Mouse (Mus musculus): Measurements from ENCODE around the gene Hdac9. TPM values are rescaled to one million over a fixed set of nuclear protein-coding genes. Genes with fewer than 3 reads are reported as not detected.

Hdac9 gene
- polyA plus RNA-seq, 1 experiment from 2014 or later, result 1.6 TPM

GRCm38 (mm10) chr12:34776170-34776569 lies 140.7 kb downstream of the Hdac9 start:
- Histone ChIP-seq H3K4me1 (ENCODE audit: control insufficient read depth, low read depth, low read length) (no peaks in the 10 kb centered on the region), H3K9me3 (replicated peaks; ENCODE audit: control insufficient read depth, low read length) (no peaks in the 10 kb centered on the region), H3K9ac (ENCODE audit: low read depth, low read length) (no peak overlapping the region), H3K27ac (ENCODE audit: low read length) (no peak overlapping the region), H3K4me2 (ENCODE audit: low read depth, low read length) (no peak overlapping the region), H3K4me3 (ENCODE audit: low read depth, low read length) (no peak overlapping the region), H3K27me3 (ENCODE audit: control insufficient read depth, insufficient read depth, low read depth, low read length) (no peaks in the 10 kb centered on the region), H3K36me3 (ENCODE audit: control insufficient read depth, insufficient read depth) (no peaks in the 10 kb centered on the region)
- no peak for ATAC-seq (ENCODE audit: low read depth)
- 54% methylated on average over 3 of the region's 3 CpGs for WGBS (ENCODE audit: insufficient replicate concordance)

GRCm38 (mm10) chr12:34774071-34774470 lies 142.8 kb downstream of the Hdac9 start:
- no peak for ATAC-seq (ENCODE audit: low read depth)
- no peaks in the 10 kb centered on the region for H3K27me3 ChIP-seq (ENCODE audit: control insufficient read depth, insufficient read depth, low read depth, low read length)
- no peak overlapping the region for H3K4me2 ChIP-seq (ENCODE audit: low read depth, low read length)
- 57% methylated on average over 5 of the region's 5 CpGs for WGBS (ENCODE audit: insufficient replicate concordance)
- H3K27ac ChIP-seq (ENCODE audit: low read length), result no peak overlapping the region
- H3K4me3 ChIP-seq (ENCODE audit: low read depth, low read length), result no peak overlapping the region
- no peak overlapping the region for H3K9ac ChIP-seq (ENCODE audit: low read depth, low read length)
- no peaks in the 10 kb centered on the region for H3K9me3 ChIP-seq (replicated peaks; ENCODE audit: control insufficient read depth, low read length)
- no peaks in the 10 kb centered on the region for H3K4me1 ChIP-seq (ENCODE audit: control insufficient read depth, low read depth, low read length)
- no peaks in the 10 kb centered on the region for H3K36me3 ChIP-seq (ENCODE audit: control insufficient read depth, insufficient read depth)

DNA sequence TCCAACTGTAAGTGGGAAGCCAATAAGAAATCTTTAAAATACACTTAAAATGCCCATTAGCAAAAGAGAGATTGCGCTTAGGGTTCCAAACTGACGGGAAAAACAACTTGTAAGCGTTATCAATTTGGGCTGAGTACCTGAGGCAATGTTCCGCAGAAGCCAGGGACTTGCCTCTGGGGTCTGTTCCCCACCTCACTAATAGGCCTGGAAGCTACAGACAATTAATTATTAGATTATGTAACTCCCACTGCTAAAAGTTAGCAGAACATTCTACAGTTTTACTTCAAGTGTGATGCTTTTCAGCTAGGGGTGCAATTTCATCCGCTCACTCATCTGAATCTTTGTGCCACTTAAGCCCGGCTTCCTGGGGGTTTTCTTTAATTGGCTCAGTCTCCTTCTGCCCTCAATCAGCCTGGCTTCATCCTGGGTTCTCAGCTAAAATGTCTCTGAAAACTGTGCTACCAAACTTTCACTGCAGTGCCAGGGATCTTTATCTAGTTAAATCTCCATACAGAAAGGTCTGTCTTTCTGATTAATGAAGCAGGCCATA lies 149.6 kb downstream of the Hdac9 start:
- no peak overlapping the region for H3K4me2 ChIP-seq (ENCODE audit: low read depth, low read length)
- WGBS (ENCODE audit: insufficient replicate concordance), result 69% methylated on average over 6 of the region's 6 CpGs
- no peaks in the 10 kb centered on the region for H3K4me1 ChIP-seq (ENCODE audit: control insufficient read depth, low read depth, low read length)
- no peaks in the 10 kb centered on the region for H3K27me3 ChIP-seq (ENCODE audit: control insufficient read depth, insufficient read depth, low read depth, low read length)
- H3K27ac ChIP-seq (ENCODE audit: low read length), result no peak overlapping the region
- no peak overlapping the region for H3K4me3 ChIP-seq (ENCODE audit: low read depth, low read length)
- no peak for ATAC-seq (ENCODE audit: low read depth)
- H3K9ac ChIP-seq (ENCODE audit: low read depth, low read length), result no peak overlapping the region
- H3K36me3 ChIP-seq (ENCODE audit: control insufficient read depth, insufficient read depth), result no peaks in the 10 kb centered on the region
- no peaks in the 10 kb centered on the region for H3K9me3 ChIP-seq (replicated peaks; ENCODE audit: control insufficient read depth, low read length)

- Histone ChIP-seq H3K4me3 (ENCODE audit: low read depth, low read length) (no peak overlapping the region), H3K27ac (ENCODE audit: low read length) (no peak overlapping the region), H3K4me2 (ENCODE audit: low read depth, low read length) (no peak overlapping the region), H3K27me3 (ENCODE audit: control insufficient read depth, insufficient read depth, low read depth, low read length) (no peaks in the 10 kb centered on the region), H3K36me3 (ENCODE audit: control insufficient read depth, insufficient read depth) (no peaks in the 10 kb centered on the region), H3K4me1 (ENCODE audit: control insufficient read depth, low read depth, low read length) (no peaks in the 10 kb centered on the region), H3K9me3 (replicated peaks; ENCODE audit: control insufficient read depth, low read length) (no peaks in the 10 kb centered on the region), H3K9ac (ENCODE audit: low read depth, low read length) (no peak overlapping the region)
- 46% methylated on average over 2 of the region's 2 CpGs for WGBS (ENCODE audit: insufficient replicate concordance)
- no peak for ATAC-seq (ENCODE audit: low read depth)
Measured at GRCm38 (mm10) chr12:34747266-34747665, 169.6 kb downstream of the Hdac9 start.

DNA sequence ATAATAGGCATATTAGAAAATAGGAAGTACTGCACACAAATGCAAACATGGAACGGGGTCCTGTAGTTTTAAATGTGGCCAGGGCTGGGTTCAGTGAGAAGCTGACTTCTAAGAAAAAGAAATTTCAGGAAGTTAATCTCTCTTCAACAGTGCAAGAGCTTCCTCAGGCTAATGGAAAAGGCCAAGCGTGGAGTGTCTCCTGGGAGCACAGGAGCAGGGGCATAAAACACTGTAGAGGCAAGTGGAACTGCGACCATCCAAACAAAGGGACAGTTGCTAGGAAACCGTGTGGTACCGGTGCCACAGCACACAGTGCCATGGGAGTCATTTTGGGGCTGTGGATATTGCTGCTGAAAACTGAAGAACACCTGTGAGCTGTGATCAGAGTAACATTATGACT lies 191.7 kb downstream of the Hdac9 start:
- Histone ChIP-seq H3K27me3 (ENCODE audit: control insufficient read depth, insufficient read depth, low read depth, low read length) (no peaks in the 10 kb centered on the region), H3K27ac (ENCODE audit: low read length) (no peak overlapping the region), H3K4me2 (ENCODE audit: low read depth, low read length) (no peak overlapping the region), H3K4me3 (ENCODE audit: low read depth, low read length) (no peak overlapping the region), H3K36me3 (ENCODE audit: control insufficient read depth, insufficient read depth) (no peaks in the 10 kb centered on the region), H3K9ac (ENCODE audit: low read depth, low read length) (no peak overlapping the region), H3K9me3 (replicated peaks; ENCODE audit: control insufficient read depth, low read length) (no peaks in the 10 kb centered on the region; the same call in 1 of the 2 replicates), H3K4me1 (ENCODE audit: control insufficient read depth, low read depth, low read length) (no peaks in the 10 kb centered on the region)
- WGBS (ENCODE audit: insufficient replicate concordance), result 22% methylated on average over 5 of the region's 5 CpGs
- ATAC-seq (ENCODE audit: low read depth), result no peak

GRCm38 (mm10) chr12:34724274-34724673 lies 192.6 kb downstream of the Hdac9 start:
- Histone ChIP-seq H3K4me3 (ENCODE audit: low read depth, low read length) (no peak overlapping the region), H3K27ac (ENCODE audit: low read length) (no peak overlapping the region), H3K36me3 (ENCODE audit: control insufficient read depth, insufficient read depth) (no peaks in the 10 kb centered on the region), H3K9ac (ENCODE audit: low read depth, low read length) (no peak overlapping the region), H3K27me3 (ENCODE audit: control insufficient read depth, insufficient read depth, low read depth, low read length) (no peaks in the 10 kb centered on the region), H3K4me2 (ENCODE audit: low read depth, low read length) (no peak overlapping the region), H3K4me1 (ENCODE audit: control insufficient read depth, low read depth, low read length) (no peaks in the 10 kb centered on the region), H3K9me3 (replicated peaks; ENCODE audit: control insufficient read depth, low read length) (no peaks in the 10 kb centered on the region; the same call in 1 of the 2 replicates)
- 55% methylated on average over 2 of the region's 2 CpGs for WGBS (ENCODE audit: insufficient replicate concordance)
- no peak for ATAC-seq (ENCODE audit: low read depth)

GRCm38 (mm10) chr12:34722831-34723490 lies 193.9 kb downstream of the Hdac9 start:
- Histone ChIP-seq H3K9me3 (replicated peaks; ENCODE audit: control insufficient read depth, low read length) (no peaks in the 10 kb centered on the region), H3K4me3 (ENCODE audit: low read depth, low read length) (no peak overlapping the region), H3K36me3 (ENCODE audit: control insufficient read depth, insufficient read depth) (no peaks in the 10 kb centered on the region), H3K4me2 (ENCODE audit: low read depth, low read length) (0 out of 2 replicates have a peak overlapping the region, but pooled peaks have one; percentile 13), H3K27ac (ENCODE audit: low read length) (no peak overlapping the region), H3K4me1 (ENCODE audit: control insufficient read depth, low read depth, low read length) (no peaks in the 10 kb centered on the region), H3K27me3 (ENCODE audit: control insufficient read depth, insufficient read depth, low read depth, low read length) (no peaks in the 10 kb centered on the region), H3K9ac (ENCODE audit: low read depth, low read length) (no peak overlapping the region)
- WGBS (ENCODE audit: insufficient replicate concordance), result 16% methylated on average over 7 of the region's 7 CpGs
- ATAC-seq (ENCODE audit: low read depth), result peak; percentile 41

GRCm38 (mm10) chr12:34720906-34721305 lies 196.0 kb downstream of the Hdac9 start:
- Histone ChIP-seq H3K9ac (ENCODE audit: low read depth, low read length) (no peak overlapping the region), H3K27me3 (ENCODE audit: control insufficient read depth, insufficient read depth, low read depth, low read length) (no peaks in the 10 kb centered on the region), H3K9me3 (replicated peaks; ENCODE audit: control insufficient read depth, low read length) (no peaks in the 10 kb centered on the region), H3K4me2 (ENCODE audit: low read depth, low read length) (no peak overlapping the region), H3K27ac (ENCODE audit: low read length) (no peak overlapping the region), H3K36me3 (ENCODE audit: control insufficient read depth, insufficient read depth) (no peaks in the 10 kb centered on the region), H3K4me3 (ENCODE audit: low read depth, low read length) (no peak overlapping the region), H3K4me1 (ENCODE audit: control insufficient read depth, low read depth, low read length) (no peaks in the 10 kb centered on the region)
- WGBS (ENCODE audit: insufficient replicate concordance), result 52% methylated on average over 2 of the region's 2 CpGs
- no peak for ATAC-seq (ENCODE audit: low read depth)

DNA sequence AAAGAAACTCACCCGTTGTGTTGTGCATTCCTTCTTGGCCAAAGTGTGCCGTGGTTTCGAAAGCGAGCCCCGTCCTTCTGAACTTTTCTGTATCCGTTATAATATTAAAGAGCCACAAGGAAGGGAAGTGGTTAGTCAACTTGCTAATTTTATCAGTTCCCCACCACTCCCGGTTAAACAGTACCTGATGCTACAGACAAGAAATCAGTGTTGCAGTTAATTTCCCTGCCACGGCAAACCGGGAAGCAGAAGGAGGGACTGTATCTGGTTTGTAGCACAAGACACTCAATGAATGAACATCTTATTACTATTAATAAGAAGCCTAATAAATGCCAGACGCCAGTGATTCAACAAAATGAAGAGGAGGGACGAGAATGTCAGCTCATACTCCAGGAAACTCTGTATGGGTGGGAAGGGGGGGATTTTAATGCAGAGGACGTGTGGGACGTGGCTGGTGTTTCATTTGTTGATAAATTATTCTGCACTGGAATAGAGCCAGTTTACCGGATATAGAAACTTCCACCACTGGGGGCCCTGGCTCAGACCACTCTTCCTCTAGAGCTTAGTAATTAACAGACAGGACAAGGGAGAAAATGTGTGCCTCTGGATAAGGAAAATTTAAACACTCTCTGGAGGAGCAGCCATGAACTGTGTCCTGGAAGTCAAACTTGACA lies 202.5 kb downstream of the Hdac9 start:
- Histone ChIP-seq H3K4me2 (ENCODE audit: low read depth, low read length) (peak overlapping the region; percentile 37), H3K27me3 (ENCODE audit: control insufficient read depth, insufficient read depth, low read depth, low read length) (no peaks in the 10 kb centered on the region), H3K9ac (ENCODE audit: low read depth, low read length) (no peak overlapping the region), H3K27ac (ENCODE audit: low read length) (no peak overlapping the region), H3K4me3 (ENCODE audit: low read depth, low read length) (peak overlapping the region; percentile 38), H3K4me1 (ENCODE audit: control insufficient read depth, low read depth, low read length) (no peaks in the 10 kb centered on the region), H3K9me3 (replicated peaks; ENCODE audit: control insufficient read depth, low read length) (no peaks in the 10 kb centered on the region), H3K36me3 (ENCODE audit: control insufficient read depth, insufficient read depth) (no peaks in the 10 kb centered on the region)
- WGBS (ENCODE audit: insufficient replicate concordance), result 16% methylated on average over 14 of the region's 14 CpGs
- peak; percentile 35; the same call in 1 of the 2 replicates for ATAC-seq (ENCODE audit: low read depth)

Data from liver, embryonic 16.5 days (tissue).